Mouse (Mus musculus): ENCODE results near the gene H2-DMb2. TPM values are rescaled to one million over a fixed set of nuclear protein-coding genes. Genes with fewer than 3 reads are reported as not detected.

The H2-DMb2 gene
- polyA plus RNA-seq, 1 experiment from 2014 or later = 1.2 TPM

DNA sequence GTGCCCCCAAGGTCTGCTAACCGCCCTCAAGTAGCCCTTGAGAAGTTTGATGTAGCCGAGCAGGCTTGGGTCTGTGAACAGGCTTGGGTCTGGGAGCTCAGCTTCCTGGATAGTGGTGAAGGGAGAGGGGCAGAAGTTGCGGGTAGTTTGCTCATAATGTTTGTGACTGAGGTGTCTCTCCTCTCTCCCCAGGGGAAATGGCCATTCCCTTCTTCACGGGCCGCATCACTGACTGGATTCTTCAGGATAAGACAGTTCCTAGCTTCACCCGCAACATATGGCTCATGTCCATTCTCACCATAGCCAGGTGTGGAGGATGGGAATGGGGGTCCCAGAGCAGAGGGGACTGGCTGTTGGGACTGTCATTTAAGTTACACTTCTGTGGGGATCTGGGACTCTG, 45.9 kb downstream of the H2-DMb2 start:
- peaks cover 50% of the 10 kb centered on the region for H3K36me3 ChIP-seq (ENCODE audit: inconsistent target)

DNA sequence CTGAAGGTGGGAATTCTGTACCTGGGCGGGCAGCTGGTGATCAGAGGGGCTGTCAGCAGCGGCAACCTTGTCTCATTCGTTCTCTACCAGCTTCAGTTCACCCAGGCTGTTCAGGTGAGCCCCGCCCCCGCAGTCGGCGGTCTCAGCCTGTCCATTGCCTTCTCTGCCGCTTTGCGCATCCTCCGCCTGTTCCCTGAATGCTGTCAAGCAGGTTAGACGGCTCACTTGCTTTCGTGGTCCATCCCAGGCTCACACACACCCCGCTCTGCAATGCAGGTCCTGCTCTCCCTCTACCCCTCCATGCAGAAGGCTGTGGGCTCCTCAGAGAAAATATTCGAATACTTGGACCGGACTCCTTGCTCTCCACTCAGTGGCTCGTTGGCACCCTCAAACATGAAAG, 49.7 kb downstream of the H2-DMb2 start:
- 88% methylated on average over 13 of the region's 16 CpGs for WGBS (ENCODE audit: missing documents)

More for the DNA sequence above, 45.9 kb downstream of the H2-DMb2 start:
- Histone ChIP-seq H3K79me2 (ENCODE audit: inconsistent target) (peaks cover 92% of the 10 kb centered on the region), H3K27ac (no peak overlapping the region), H3K4me3 (ENCODE audit: inconsistent target) (peak overlapping the region; percentile 11; the same call in 1 of the 2 replicates)
- WGBS (ENCODE audit: missing documents) = 50% methylated on average over 6 of the region's 6 CpGs

DNA sequence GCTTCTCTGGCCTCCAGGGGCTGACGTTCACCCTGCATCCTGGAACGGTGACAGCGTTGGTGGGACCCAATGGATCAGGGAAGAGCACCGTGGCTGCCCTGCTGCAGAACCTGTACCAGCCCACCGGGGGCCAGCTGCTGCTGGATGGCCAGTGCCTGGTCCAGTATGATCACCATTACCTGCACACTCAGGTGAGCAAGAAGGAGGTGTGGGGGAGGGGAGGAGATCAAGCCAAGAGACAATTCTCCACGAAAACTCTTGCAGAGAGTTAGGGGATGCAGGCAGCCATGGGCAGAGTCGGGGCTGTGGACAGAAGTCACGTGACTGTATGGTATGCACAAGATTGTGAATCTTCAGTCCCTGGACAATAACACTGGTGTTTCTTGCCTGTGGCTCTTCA, 50.4 kb downstream of the H2-DMb2 start:
- H3K36me3 ChIP-seq (ENCODE audit: inconsistent target) = peaks cover 61% of the 10 kb centered on the region
- WGBS (ENCODE audit: missing documents) = 89% methylated on average over 8 of the region's 8 CpGs
- no peak overlapping the region for H3K27ac ChIP-seq
- H3K4me3 ChIP-seq (ENCODE audit: inconsistent target) = no peak overlapping the region
- H3K79me2 ChIP-seq (ENCODE audit: inconsistent target) = peaks cover 69% of the 10 kb centered on the region

More for the DNA sequence above, 49.7 kb downstream of the H2-DMb2 start:
- peaks cover 61% of the 10 kb centered on the region for H3K36me3 ChIP-seq (ENCODE audit: inconsistent target)
- no peak overlapping the region for H3K27ac ChIP-seq
- H3K79me2 ChIP-seq (ENCODE audit: inconsistent target) = peaks cover 72% of the 10 kb centered on the region
- no peak overlapping the region for H3K4me3 ChIP-seq (ENCODE audit: inconsistent target)

DNA sequence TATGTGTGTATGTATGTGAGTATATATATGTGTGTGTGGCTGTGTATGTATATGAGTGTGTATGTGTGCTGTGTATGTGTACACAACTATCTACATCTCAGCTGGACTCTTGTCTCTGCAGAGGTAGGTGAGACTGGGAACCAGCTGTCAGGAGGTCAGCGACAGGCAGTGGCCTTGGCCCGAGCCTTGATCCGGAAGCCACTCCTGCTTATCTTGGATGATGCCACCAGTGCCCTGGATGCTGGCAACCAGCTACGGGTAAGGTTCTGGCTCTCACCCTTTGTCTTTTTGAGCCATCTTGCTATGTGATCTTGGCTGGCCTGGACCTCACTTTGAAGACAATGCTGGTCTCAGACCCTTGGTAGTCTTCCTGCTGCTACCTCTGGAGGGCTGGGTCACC, 51.6 kb downstream of the H2-DMb2 start:
- 94% methylated on average over 4 of the region's 4 CpGs for WGBS (ENCODE audit: missing documents)
- no peak overlapping the region for H3K27ac ChIP-seq
- no peak overlapping the region for H3K4me3 ChIP-seq (ENCODE audit: inconsistent target)
- H3K36me3 ChIP-seq (ENCODE audit: inconsistent target) = peaks cover 57% of the 10 kb centered on the region
- peaks cover 70% of the 10 kb centered on the region for H3K79me2 ChIP-seq (ENCODE audit: inconsistent target)

DNA sequence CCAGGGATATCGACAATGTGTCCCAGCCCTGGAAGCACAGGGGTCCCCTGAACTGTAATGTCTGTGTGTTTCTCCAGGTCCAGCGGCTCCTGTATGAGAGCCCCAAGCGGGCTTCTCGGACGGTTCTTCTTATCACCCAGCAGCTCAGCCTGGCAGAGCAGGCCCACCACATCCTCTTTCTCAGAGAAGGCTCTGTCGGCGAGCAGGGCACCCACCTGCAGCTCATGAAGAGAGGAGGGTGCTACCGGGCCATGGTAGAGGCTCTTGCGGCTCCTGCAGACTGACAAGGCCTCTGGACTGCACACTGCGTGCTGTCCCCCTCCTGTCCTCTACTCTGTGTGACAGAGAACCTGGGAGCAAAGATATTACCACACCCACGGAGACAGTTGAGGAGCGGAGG, 53.4 kb downstream of the H2-DMb2 start:
- Histone ChIP-seq H3K27ac (no peak overlapping the region), H3K79me2 (ENCODE audit: inconsistent target) (peaks cover 64% of the 10 kb centered on the region), H3K4me3 (ENCODE audit: inconsistent target) (no peak overlapping the region), H3K36me3 (ENCODE audit: inconsistent target) (peaks cover 56% of the 10 kb centered on the region)
- 37% methylated on average over 12 of the region's 12 CpGs for WGBS (ENCODE audit: missing documents)

DNA sequence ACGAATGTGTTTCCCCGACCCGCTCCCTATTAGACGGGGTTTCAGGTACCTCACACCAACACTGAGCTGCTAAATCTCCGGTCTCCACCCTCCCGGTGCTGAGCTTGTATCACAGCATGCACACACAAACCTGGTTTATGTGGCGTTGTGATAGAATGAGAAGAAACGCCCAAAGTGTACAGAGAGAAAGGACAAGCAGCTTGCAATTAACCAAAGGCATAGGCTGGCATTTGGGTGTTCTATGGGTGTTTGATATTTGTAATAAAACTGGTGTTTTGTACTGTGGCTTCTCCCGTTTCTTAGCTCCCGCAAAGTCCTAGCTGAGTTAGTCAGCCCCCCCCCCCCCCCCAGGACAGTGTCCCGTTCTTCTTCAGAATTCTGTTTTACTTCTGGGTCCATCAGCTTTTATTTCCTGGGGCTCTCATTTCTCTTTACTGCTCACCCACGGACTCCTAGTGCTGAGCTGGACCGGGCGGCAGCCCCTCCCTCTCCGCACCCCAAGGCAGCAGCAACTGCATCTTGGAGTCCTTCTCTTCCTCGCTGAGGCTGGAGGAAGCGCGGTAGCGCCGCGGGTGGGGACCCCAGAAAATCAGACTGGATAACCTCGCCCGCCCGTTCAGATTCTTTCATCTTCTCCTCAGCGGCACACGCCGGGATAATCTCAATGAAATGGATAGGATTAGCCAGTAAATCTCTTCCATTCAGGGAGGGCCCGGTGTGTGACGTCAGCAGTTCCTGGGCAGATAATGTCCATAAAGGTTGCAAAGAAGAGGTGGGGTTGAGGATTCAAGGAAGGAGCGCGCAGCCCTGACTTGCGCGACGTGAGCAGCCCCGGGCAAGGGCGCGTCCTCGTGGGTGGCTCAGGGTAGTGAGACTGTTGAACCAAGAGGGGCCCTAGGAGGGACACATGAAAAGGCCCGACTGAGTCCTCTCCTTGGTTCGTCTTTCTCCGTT, 54.1 kb downstream of the H2-DMb2 start, which contains the start of gene Psmb8:
Psmb8 (plus strand) TSS at position 781 of the 954 bp plus-strand sequence.
- 16% methylated on average over 41 of the region's 41 CpGs for WGBS (ENCODE audit: missing documents)
- H3K36me3 ChIP-seq (ENCODE audit: inconsistent target) = peaks cover 49% of the 10 kb centered on the region
- peak within 1 kb of the TSS; percentile 87 for H3K27ac ChIP-seq
- H3K79me2 ChIP-seq (ENCODE audit: inconsistent target) = peaks cover 57% of the 10 kb centered on the region
- H3K4me3 ChIP-seq (ENCODE audit: inconsistent target) = peak within 1 kb of the TSS; percentile 89

DNA sequence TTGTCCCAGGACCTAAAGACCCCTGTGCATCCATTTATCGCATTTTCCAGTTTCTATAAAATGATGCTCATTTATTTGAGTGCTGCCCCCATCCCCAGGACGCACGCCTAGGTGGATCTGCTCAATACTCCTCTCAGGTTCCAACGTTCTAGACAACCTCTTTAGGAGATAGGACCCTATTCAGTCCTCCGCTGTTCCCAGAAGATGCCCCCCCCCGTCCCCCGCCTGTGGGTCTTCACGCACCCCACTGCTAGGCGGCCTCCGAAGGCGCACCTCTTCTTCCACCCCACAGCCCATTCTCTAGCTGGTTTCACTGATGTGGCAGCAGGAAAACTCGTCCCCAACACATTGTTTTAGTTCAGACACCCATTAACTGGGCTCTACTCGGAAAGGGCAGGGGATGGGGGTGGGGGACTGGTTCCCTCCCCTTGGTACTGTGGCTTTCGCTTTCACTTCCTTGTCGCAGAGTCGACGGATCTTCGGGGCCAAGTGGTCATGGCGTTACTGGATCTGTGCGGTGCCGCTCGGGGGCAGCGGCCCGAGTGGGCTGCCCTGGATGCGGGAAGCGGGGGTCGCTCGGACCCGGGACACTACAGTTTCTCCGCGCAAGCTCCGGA, 54.9 kb downstream of the H2-DMb2 start:
- peaks cover 41% of the 10 kb centered on the region for H3K36me3 ChIP-seq (ENCODE audit: inconsistent target)
- peak overlapping the region; percentile 89 for H3K4me3 ChIP-seq (ENCODE audit: inconsistent target)
- H3K27ac ChIP-seq = peak overlapping the region; percentile 87
- peaks cover 49% of the 10 kb centered on the region for H3K79me2 ChIP-seq (ENCODE audit: inconsistent target)
- WGBS (ENCODE audit: missing documents) = under 1% methylated on average over 30 of the region's 32 CpGs

DNA sequence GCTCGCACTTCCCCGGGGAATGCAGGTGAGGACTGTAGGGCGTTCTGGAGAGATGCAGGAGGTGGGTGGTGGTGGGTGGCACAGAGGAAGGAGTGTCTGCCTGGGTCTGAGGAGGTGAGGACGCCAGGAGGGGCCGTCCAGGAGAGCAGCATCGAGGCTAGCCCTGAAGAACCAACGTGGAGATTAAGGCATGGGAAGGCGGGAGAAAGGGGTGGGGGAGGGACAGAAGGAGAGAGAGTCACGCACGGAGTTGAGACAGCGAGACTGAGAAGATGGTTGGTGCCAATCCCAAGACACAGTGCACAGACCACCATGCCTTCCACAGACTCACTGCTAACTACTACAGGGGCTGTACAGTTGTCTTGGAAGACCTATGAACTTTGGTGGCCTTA, 55.4 kb downstream of the H2-DMb2 start:
- Histone ChIP-seq H3K4me3 (ENCODE audit: inconsistent target) (peak overlapping the region; percentile 89), H3K27ac (peak overlapping the region; percentile 87), H3K36me3 (ENCODE audit: inconsistent target) (peaks cover 38% of the 10 kb centered on the region), H3K79me2 (ENCODE audit: inconsistent target) (peaks cover 46% of the 10 kb centered on the region)
- WGBS (ENCODE audit: missing documents) = 0% methylated on average over 11 of the region's 11 CpGs

DNA sequence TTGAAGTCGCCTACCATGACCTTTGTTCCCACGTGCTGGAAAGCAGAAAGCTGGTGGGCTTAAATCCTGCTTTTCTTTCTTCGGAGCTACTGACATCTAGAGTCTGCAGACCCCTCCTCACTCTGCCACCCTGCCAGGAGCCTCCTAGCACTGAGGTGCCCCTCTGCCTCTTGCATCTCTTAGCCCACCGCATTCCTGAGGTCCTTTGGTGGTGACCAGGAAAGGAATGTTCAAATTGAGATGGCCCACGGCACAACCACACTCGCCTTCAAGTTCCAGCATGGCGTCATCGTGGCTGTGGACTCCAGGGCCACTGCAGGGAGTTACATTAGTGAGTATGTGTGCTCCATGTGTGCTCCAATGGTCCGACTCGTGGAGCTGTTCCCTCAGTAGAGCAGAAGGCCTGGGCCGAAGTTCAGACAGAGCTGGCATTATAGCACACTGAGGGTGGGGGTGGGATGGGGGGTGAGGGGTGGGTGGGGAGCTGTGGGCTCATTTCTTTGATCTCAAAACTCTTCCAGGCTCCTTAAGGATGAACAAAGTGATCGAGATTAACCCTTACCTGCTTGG, 56.0 kb downstream of the H2-DMb2 start:
- H3K27ac ChIP-seq = peak overlapping the region; percentile 87
- H3K79me2 ChIP-seq (ENCODE audit: inconsistent target) = peaks cover 40% of the 10 kb centered on the region
- 19% methylated on average over 12 of the region's 12 CpGs for WGBS (ENCODE audit: missing documents)
- H3K4me3 ChIP-seq (ENCODE audit: inconsistent target) = peak overlapping the region; percentile 89
- H3K36me3 ChIP-seq (ENCODE audit: inconsistent target) = peaks cover 32% of the 10 kb centered on the region

DNA sequence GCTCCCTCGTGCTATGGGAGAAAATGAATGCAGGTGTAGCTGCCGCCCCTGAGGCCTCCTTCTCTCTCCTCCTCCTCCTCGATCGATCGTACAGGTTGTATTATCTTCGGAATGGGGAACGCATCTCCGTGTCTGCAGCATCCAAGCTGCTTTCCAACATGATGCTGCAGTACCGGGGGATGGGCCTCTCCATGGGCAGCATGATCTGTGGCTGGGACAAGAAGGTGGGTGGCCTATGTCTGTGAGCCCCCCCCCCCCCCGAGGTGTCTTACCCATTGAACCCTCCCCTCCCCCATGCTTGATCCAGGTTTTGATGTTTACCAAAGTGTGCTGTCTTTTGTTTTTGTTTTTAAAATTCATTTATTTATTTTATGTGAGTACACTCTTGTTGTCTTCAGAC, 56.9 kb downstream of the H2-DMb2 start:
- H3K79me2 ChIP-seq (ENCODE audit: inconsistent target) = peaks cover 38% of the 10 kb centered on the region

DNA sequence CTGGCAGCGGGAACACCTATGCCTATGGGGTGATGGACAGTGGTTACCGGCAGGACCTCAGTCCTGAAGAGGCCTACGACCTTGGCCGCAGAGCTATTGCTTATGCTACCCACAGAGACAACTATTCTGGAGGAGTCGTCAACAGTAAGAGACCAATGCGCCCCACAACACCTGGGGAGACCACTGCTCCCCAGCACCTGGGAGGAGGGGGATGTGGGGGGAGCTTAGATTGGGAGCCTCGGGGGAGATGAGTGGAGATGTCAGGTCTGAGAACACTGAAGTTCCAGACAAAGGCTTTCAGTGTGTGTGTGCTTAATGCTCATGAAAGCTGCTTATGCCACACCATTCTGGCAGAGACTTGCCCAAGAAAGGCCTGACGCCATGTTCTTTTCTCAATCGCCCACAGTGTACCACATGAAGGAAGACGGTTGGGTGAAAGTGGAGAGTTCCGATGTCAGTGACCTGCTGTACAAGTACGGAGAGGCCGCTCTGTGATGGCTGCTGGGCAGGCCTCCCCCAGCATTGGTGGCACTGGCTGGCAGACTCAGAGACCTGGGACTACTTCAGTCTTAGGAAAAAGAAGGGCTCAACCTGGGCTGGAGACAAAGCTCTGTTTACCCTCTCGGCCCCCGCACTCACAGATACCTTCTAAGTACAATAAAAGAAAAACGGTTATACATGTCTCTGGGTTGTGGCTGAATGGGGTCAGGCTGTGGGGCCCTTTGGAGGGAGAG, 57.8 kb downstream of the H2-DMb2 start:
- H3K4me3 ChIP-seq (ENCODE audit: inconsistent target) = no peak overlapping the region
- H3K36me3 ChIP-seq (ENCODE audit: inconsistent target) = peaks cover 25% of the 10 kb centered on the region; the same call in 1 of the 2 replicates
- H3K27ac ChIP-seq = no peak overlapping the region
- 87% methylated on average over 16 of the region's 16 CpGs for WGBS (ENCODE audit: missing documents)
- H3K79me2 ChIP-seq (ENCODE audit: inconsistent target) = peaks cover 40% of the 10 kb centered on the region

More for the DNA sequence above, 56.9 kb downstream of the H2-DMb2 start:
- Histone ChIP-seq H3K36me3 (ENCODE audit: inconsistent target) (peaks cover 26% of the 10 kb centered on the region; the same call in 1 of the 2 replicates), H3K4me3 (ENCODE audit: inconsistent target) (no peak overlapping the region), H3K27ac (no peak overlapping the region)
- 91% methylated on average over 9 of the region's 10 CpGs for WGBS (ENCODE audit: missing documents)

All from macrophage (primary cell).